Mouse (Mus musculus): ENCODE data around the gene Jarid2. TPM values are rescaled to one million over a fixed set of nuclear protein-coding genes. Genes with fewer than 3 reads are reported as not detected.
A peak's percentile ranks its signal among the peaks of the same experiment; 100 is the strongest.

The Jarid2 gene
- 10.8 and 12.2 TPM in 2 replicates for polyA plus RNA-seq (2015; fragmentation: Nextera tagmentation; extraction: Ambion mirVana)

DNA sequence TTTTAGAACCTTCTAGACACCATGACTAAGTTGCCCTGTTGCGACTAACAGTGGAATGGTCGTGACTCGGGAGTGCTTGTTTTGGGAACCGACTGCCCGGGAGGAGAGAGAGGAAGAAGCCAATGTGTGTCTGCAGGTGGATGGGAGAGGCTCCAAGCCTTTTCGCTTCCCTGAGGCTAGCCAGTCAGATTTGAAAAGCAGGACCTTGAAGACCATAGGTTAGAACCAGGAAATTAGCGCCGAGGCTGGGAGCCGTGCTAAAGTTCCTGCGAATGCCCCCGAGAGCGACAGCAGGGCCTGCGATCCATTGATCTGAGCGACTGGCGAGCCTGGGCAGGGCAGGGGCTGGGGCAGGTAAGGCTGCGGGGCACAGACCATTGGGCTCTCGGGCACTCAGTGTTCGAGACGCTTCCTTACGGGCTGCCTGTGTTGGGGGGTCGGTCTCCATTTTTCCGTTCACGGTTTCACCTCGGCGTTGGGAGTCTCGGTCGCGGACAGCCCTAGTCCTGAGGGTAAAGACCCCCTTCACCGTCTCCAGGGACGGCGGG, at the start of gene Jarid2:
Gene Jarid2, plus strand, starts transcription at position 51 of the 548 bp plus-strand sequence.
- Histone ChIP-seq H3K4me1 (ENCODE audit: control insufficient read depth, low read depth, low read length) (peaks cover 15% of the 10 kb centered on the region), H3K36me3 (ENCODE audit: control insufficient read depth, insufficient read depth) (no peaks in the 10 kb centered on the region), H3K4me3 (ENCODE audit: low read depth, low read length) (peak within 1 kb of the TSS; percentile 85), H3K27ac (ENCODE audit: low read length) (peak within 1 kb of the TSS; percentile 96), H3K27me3 (ENCODE audit: control insufficient read depth, insufficient read depth, low read depth, low read length) (no peaks in the 10 kb centered on the region), H3K9me3 (replicated peaks; ENCODE audit: control insufficient read depth, low read length) (no peaks in the 10 kb centered on the region), H3K4me2 (ENCODE audit: low read depth, low read length) (peak within 1 kb of the TSS; percentile 97), H3K9ac (ENCODE audit: low read depth, low read length) (peak within 1 kb of the TSS; percentile 95)
- WGBS (ENCODE audit: insufficient replicate concordance), result 2% methylated on average over 31 of the region's 31 CpGs
- ATAC-seq (ENCODE audit: low read depth), result no peak

DNA sequence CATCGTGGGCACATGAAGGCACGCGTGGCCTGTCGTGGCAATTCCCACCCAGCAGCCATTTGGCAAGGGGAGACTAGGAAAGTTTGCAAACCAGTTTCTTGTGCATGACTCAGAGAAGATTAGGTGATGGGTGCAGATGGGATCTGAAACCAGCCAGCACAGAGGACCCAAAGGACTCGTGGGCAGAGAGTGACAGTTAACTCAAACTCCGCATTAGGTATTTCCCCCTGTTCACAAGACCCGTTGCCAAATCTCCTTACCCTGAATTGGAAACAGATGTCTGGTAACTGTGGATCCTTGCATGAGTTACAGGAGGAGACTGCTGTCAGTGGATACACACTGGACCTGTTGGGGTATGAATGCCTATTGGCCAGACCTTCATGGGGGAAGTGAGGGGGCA, 48.2 kb upstream of the Jarid2 start:
- 78% methylated on average over 7 of the region's 7 CpGs for WGBS (ENCODE audit: insufficient replicate concordance)
- ATAC-seq (ENCODE audit: low read depth), result no peak

GRCm38 (mm10) chr13:44688140-44688539, 41.1 kb upstream of the Jarid2 start:
- H3K27ac ChIP-seq (ENCODE audit: low read length), result no peak overlapping the region
- WGBS (ENCODE audit: insufficient replicate concordance), result 59% methylated on average over 3 of the region's 3 CpGs
- no peaks in the 10 kb centered on the region for H3K4me1 ChIP-seq (ENCODE audit: control insufficient read depth, low read depth, low read length)
- H3K36me3 ChIP-seq (ENCODE audit: control insufficient read depth, insufficient read depth), result no peaks in the 10 kb centered on the region
- no peak overlapping the region for H3K9ac ChIP-seq (ENCODE audit: low read depth, low read length)
- H3K27me3 ChIP-seq (ENCODE audit: control insufficient read depth, insufficient read depth, low read depth, low read length), result no peaks in the 10 kb centered on the region
- no peak overlapping the region for H3K4me3 ChIP-seq (ENCODE audit: low read depth, low read length)
- H3K9me3 ChIP-seq (replicated peaks; ENCODE audit: control insufficient read depth, low read length), result no peaks in the 10 kb centered on the region
- peak; percentile 63; the same call in 1 of the 2 replicates for ATAC-seq (ENCODE audit: low read depth)
- H3K4me2 ChIP-seq (ENCODE audit: low read depth, low read length), result no peak overlapping the region

More for the DNA sequence above, 48.2 kb upstream of the Jarid2 start:
- Histone ChIP-seq H3K4me3 (ENCODE audit: low read depth, low read length) (no peak overlapping the region), H3K4me2 (ENCODE audit: low read depth, low read length) (no peak overlapping the region), H3K27me3 (ENCODE audit: control insufficient read depth, insufficient read depth, low read depth, low read length) (peaks cover 3% of the 10 kb centered on the region), H3K27ac (ENCODE audit: low read length) (no peak overlapping the region), H3K36me3 (ENCODE audit: control insufficient read depth, insufficient read depth) (no peaks in the 10 kb centered on the region), H3K9ac (ENCODE audit: low read depth, low read length) (no peak overlapping the region), H3K4me1 (ENCODE audit: control insufficient read depth, low read depth, low read length) (no peaks in the 10 kb centered on the region), H3K9me3 (replicated peaks; ENCODE audit: control insufficient read depth, low read length) (no peaks in the 10 kb centered on the region)

- no peak overlapping the region for H3K27ac ChIP-seq (ENCODE audit: low read length)
- 42% methylated on average over 10 of the region's 10 CpGs for WGBS (ENCODE audit: insufficient replicate concordance)
Measured at GRCm38 (mm10) chr13:44697628-44698027, 31.6 kb upstream of the Jarid2 start.

DNA sequence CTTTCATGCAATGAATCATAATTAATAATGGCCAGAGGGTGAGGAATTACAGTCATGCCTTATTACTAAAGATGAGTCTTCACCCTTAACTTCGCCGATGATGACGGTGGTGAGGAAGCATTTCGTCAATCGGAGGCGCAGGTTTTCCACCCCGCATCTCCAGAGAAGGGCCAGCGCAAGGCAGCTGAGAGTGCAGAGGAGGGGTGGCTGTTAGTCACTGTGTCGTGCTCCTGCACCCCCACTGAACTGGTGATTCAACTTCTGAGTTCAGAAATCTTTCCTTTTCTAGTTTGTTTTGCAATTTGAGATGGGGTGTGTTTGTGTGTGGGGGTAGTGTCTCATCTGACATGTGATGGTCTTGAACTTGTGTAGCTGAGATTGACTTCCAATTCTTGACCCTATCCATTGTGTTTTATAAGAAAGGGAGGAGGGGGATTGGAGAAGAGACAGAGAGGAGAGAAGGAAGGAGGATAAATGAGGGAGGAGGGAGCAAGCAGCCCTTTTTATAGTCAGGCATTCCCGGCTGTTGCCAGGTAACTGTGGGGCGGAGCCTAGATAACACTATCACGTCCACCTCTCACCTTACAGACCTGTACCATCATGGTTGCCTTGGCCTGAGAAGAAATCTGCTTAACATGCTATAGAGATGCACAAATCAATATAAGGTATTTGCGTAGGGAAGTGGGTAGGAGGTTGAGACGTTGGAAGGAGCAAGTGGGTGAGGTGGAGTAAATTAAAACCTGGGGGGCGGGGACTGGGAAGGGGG, 25.1 kb upstream of the Jarid2 start:
- ATAC-seq (ENCODE audit: low read depth), result no peak
- Histone ChIP-seq H3K4me1 (ENCODE audit: control insufficient read depth, low read depth, low read length) (peaks cover 9% of the 10 kb centered on the region), H3K4me2 (ENCODE audit: low read depth, low read length) (no peak overlapping the region), H3K27me3 (ENCODE audit: control insufficient read depth, insufficient read depth, low read depth, low read length) (no peaks in the 10 kb centered on the region), H3K27ac (ENCODE audit: low read length) (no peak overlapping the region), H3K36me3 (ENCODE audit: control insufficient read depth, insufficient read depth) (no peaks in the 10 kb centered on the region), H3K4me3 (ENCODE audit: low read depth, low read length) (no peak overlapping the region), H3K9ac (ENCODE audit: low read depth, low read length) (no peak overlapping the region), H3K9me3 (replicated peaks; ENCODE audit: control insufficient read depth, low read length) (no peaks in the 10 kb centered on the region)
- 78% methylated on average over 15 of the region's 15 CpGs for WGBS (ENCODE audit: insufficient replicate concordance)

More at GRCm38 (mm10) chr13:44697628-44698027, 31.6 kb upstream of the Jarid2 start:
- no peaks in the 10 kb centered on the region for H3K36me3 ChIP-seq (ENCODE audit: control insufficient read depth, insufficient read depth)
- no peak overlapping the region for H3K4me3 ChIP-seq (ENCODE audit: low read depth, low read length)
- no peak overlapping the region for H3K4me2 ChIP-seq (ENCODE audit: low read depth, low read length)
- no peaks in the 10 kb centered on the region for H3K27me3 ChIP-seq (ENCODE audit: control insufficient read depth, insufficient read depth, low read depth, low read length)
- H3K4me1 ChIP-seq (ENCODE audit: control insufficient read depth, low read depth, low read length), result peaks cover 3% of the 10 kb centered on the region
- H3K9ac ChIP-seq (ENCODE audit: low read depth, low read length), result no peak overlapping the region
- no peaks in the 10 kb centered on the region for H3K9me3 ChIP-seq (replicated peaks; ENCODE audit: control insufficient read depth, low read length)
- peak; percentile 37 for ATAC-seq (ENCODE audit: low read depth)

- no peak overlapping the region for H3K4me2 ChIP-seq (ENCODE audit: low read depth, low read length)
- no peaks in the 10 kb centered on the region for H3K27me3 ChIP-seq (ENCODE audit: control insufficient read depth, insufficient read depth, low read depth, low read length)
- 59% methylated on average over 14 of the region's 14 CpGs for WGBS (ENCODE audit: insufficient replicate concordance)
- no peak overlapping the region for H3K27ac ChIP-seq (ENCODE audit: low read length)
- no peak for ATAC-seq (ENCODE audit: low read depth)
- H3K36me3 ChIP-seq (ENCODE audit: control insufficient read depth, insufficient read depth), result no peaks in the 10 kb centered on the region
- H3K9me3 ChIP-seq (replicated peaks; ENCODE audit: control insufficient read depth, low read length), result no peaks in the 10 kb centered on the region
- no peak overlapping the region for H3K4me3 ChIP-seq (ENCODE audit: low read depth, low read length)
- peaks cover 17% of the 10 kb centered on the region for H3K4me1 ChIP-seq (ENCODE audit: control insufficient read depth, low read depth, low read length)
- H3K9ac ChIP-seq (ENCODE audit: low read depth, low read length), result no peak overlapping the region
Measured at GRCm38 (mm10) chr13:44705031-44705742, 24.1 kb upstream of the Jarid2 start.

DNA sequence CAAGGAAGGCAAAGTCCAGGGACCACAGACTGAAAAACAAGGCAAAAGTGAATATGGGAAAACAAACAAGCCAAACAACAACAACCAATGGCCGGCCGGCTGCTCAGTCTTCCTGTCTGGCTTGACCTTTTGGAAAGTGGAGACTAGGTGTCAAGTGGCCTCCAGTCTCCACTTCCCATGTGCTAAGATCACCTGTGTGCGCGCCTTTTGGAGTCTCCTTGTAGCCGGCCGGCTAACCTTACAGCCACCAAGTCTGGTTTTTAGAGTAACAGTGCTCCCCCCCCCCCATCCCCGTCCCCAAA, 23.6 kb upstream of the Jarid2 start:
- ATAC-seq (ENCODE audit: low read depth), result no peak
- H3K9me3 ChIP-seq (replicated peaks; ENCODE audit: control insufficient read depth, low read length), result no peaks in the 10 kb centered on the region
- no peaks in the 10 kb centered on the region for H3K27me3 ChIP-seq (ENCODE audit: control insufficient read depth, insufficient read depth, low read depth, low read length)
- H3K36me3 ChIP-seq (ENCODE audit: control insufficient read depth, insufficient read depth), result no peaks in the 10 kb centered on the region
- H3K4me1 ChIP-seq (ENCODE audit: control insufficient read depth, low read depth, low read length), result peaks cover 21% of the 10 kb centered on the region
- WGBS (ENCODE audit: insufficient replicate concordance), result 83% methylated on average over 7 of the region's 7 CpGs
- H3K4me3 ChIP-seq (ENCODE audit: low read depth, low read length), result no peak overlapping the region
- no peak overlapping the region for H3K4me2 ChIP-seq (ENCODE audit: low read depth, low read length)
- H3K9ac ChIP-seq (ENCODE audit: low read depth, low read length), result no peak overlapping the region
- H3K27ac ChIP-seq (ENCODE audit: low read length), result no peak overlapping the region

DNA sequence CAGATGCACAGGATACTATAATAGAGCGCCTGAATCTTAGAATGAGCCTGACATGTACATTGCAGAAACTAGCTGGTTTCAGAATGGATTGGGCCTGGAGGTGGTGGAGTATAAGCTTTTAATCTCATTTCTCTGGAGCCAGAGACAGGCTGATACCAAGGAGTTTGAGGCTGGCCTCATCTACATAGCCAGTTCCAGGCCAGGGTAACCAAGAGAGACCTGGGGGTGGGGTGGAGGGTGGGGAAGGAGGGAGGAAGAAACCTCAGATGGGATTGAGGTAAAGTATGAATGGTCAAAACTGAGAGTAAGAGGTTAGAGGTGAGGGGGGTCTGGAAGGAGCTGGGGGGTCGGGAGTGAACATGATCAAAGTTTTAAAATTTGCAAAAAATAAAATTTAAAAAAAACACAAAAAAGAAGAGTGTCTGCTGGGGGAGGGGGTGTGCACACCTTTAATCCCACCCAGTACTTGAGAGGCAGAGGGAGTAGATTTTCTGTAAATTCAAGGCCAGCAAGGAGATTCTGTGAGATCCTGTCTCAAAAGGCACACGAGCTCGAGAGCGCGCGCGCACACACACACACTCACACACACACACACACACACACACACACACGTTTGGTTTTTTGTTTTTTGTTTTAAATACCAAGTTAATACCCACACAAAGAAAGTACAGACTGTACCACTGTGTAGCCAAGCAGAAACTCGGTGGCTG, 22.9 kb upstream of the Jarid2 start:
- Histone ChIP-seq H3K4me1 (ENCODE audit: control insufficient read depth, low read depth, low read length) (peaks cover 26% of the 10 kb centered on the region), H3K4me2 (ENCODE audit: low read depth, low read length) (no peak overlapping the region), H3K9ac (ENCODE audit: low read depth, low read length) (no peak overlapping the region), H3K9me3 (replicated peaks; ENCODE audit: control insufficient read depth, low read length) (no peaks in the 10 kb centered on the region), H3K36me3 (ENCODE audit: control insufficient read depth, insufficient read depth) (no peaks in the 10 kb centered on the region), H3K27me3 (ENCODE audit: control insufficient read depth, insufficient read depth, low read depth, low read length) (no peaks in the 10 kb centered on the region), H3K4me3 (ENCODE audit: low read depth, low read length) (no peak overlapping the region), H3K27ac (ENCODE audit: low read length) (no peak overlapping the region)
- ATAC-seq (ENCODE audit: low read depth), result no peak
- WGBS (ENCODE audit: insufficient replicate concordance), result 75% methylated on average over 10 of the region's 10 CpGs

All from liver, embryonic 16.5 days (tissue).